Mouse (Mus musculus) kidney, postnatal 14 days (tissue): ENCODE measurements around the gene Gm266.

Source experiments
- DNase-seq: peaks from one replicate; pipeline ENCODE4 v3.0.0; 2022; ENCODE audit warnings: mixed read lengths

Gm266 gene

DNA sequence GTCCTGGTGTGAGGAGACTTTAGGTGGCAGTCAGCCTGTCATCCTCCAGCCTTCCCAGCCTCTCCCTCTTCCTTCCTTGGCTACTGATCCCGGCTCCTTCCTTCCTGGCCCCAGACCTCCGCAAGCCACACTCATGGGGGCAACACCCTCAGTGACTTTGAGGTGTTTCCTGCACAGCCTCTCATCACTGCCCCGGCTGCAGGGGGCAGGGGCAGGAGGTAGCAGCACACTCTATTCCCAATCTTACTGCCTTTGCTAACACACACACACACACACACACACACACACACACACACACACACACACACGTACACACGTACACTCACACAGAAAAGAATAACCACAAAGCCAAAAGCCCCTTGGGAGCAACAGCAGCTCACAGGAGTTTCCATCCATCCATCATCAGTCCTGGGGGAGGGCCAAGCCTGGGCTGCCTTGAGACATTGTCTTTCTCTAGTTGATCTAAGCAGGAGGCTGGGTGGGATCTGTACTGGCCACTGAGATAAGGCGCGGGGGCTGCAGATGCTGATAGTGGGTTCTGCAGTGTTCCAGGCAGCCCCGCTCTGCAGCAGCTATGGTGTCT lies 50.8 kb downstream of the Gm266 start:
- peak; percentile 81 for DNase-seq
